Mouse (Mus musculus): Measurements from ENCODE around the gene Gnat1. TPM values are rescaled to one million over a fixed set of nuclear protein-coding genes. Genes with fewer than 3 reads are reported as not detected.

The Gnat1 gene
- total RNA-seq, 2 experiments from 2014 or later: not detected

DNA sequence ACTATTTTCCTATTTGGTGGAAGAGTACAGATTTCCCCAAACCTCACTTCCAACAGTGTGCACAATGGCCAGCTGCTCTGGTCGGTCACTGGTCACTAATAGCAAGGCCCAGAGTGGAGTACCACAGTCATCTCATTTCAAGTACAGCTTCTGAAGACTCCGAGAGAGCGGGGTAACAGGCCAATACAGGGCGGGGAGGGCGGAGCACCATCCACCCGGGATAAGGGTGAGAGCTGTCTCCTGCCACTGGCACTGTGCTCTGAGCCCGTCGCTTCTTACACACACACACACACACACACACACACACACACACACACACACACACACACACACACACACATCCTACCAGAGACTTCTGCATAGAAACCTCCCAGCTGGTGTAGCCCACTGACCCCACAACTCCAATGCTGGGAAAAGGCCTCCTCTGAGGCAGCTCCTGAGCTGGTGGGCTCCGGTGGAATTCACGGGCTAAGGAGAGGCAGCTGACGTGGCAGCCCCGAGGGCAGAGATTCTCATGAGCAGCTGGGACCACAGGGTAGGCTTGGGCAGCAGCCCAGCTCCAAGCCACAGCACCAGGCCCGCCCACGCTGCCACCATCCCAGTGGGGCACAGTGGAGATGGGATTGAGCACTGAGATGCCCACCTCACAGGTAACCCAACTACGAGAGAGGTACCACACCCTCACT, 53.2 kb downstream of the Gnat1 start:
- DNase-seq: no peak

DNA sequence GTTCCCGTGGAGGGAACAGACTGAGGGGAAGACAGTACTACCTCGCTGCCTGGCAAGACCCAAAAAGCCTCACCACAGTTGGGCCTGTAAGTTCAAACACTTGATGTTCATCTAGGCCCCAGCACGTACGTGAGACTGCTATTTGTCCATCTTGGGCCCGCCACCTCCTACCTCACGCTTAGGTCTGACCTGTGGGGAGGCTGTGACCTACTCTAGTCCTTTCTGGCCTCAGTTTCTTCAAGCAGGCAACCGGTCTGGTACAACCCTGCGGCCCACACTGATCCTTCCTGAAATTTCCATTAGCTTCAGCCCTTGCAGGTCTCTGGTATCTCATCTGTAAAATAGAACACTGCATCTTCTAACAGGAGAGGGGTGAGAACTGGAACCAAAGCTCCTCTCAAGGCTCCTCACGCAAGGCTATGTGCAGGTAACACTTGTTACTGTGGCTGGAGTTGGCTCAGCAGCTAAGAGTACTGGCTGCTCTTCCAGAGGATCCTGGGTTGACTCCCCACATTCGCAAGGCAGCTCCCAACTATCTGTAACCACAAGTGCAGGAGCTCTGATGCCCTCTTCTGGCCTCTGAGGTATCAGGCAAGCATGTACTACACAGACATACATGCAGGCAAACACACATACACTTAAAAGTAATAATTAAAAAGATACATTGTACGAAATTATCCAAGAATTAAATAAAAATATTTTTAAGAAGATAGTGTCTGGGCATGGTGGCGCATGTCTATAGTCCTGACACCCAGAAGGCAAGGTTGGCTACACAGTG, 54.0 kb downstream of the Gnat1 start:
- DNase-seq: no peak

DNA sequence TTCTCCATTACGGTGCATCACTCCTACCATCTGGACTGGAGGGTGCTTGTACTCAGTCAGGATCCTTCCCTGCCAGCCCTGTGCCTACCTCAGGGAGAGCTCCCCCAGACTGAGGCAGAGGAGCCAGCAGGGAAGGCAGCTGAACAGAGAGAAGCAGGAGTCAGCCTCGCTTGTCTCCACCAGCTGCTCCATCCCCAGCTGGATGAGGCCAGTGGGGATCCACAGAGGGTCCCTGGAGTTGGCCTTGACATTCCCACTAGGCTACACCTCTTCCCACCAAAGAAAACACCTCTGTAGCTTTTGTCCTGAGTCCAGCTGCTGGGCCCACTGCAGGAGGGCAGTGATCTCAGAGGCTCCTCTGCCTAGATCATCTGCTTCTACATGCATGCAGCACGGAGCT, 54.6 kb downstream of the Gnat1 start:
- no peak for DNase-seq

DNA sequence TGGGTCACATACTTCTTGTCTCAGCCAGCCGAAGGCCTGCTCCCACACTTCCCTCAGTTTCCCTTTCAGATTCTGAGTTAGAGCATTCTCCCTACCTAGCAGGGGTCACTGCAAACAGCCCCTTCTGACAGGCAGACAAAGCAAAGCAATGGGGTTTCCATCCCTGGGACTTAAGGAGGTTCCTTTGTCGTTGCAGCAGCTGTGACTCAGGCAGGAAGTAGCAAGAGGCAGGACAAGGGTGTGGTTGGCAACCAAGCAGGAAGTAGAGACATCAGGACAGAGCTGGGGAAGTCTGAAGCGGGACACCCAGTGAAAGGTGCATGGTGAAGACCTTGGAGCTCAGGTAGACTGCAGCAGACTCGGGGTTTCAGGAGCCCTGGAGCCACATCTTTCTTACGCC, 55.0 kb downstream of the Gnat1 start:
- no peak for DNase-seq

Other genes with a start within 250 kb of the Gnat1 start
- gene Tmem115, start 145.8 kb downstream of the Gnat1 start, total RNA-seq (2021): 10 to 100 TPM; 22.1 to 22.8 TPM
- gene Cyb561d2, start 137.5 kb downstream of the Gnat1 start, total RNA-seq (2021): 1 to 10 TPM; 6.6 to 7.2 TPM
- 10 to 100 TPM; 12.0 TPM for gene Nprl2, start 137.5 kb downstream of the Gnat1 start, total RNA-seq (2021)
- gene Zmynd10, start 132.4 kb downstream of the Gnat1 start, total RNA-seq (2021): under 1 TPM; 0.26 to 0.32 TPM
- gene Rassf1, start 128.2 kb downstream of the Gnat1 start, total RNA-seq (2021): 10 to 100 TPM; 38.8 to 39.4 TPM
- gene Tusc2, start 116.5 kb downstream of the Gnat1 start, total RNA-seq (2021): 10 to 100 TPM; 22.3 to 24.0 TPM
- 10 to 100 TPM; 43.4 to 49.7 TPM for gene Hyal2, start 111.8 kb downstream of the Gnat1 start, total RNA-seq (2021)
- 1 to 10 TPM; 3.4 to 4.7 TPM for gene Hyal1, start 102.8 kb downstream of the Gnat1 start, total RNA-seq (2021)
- gene Naa80, start 100.8 kb downstream of the Gnat1 start, total RNA-seq (2021): 10 to 100 TPM; 12.2 to 12.4 TPM
- gene Hyal3, start 98.9 kb downstream of the Gnat1 start, total RNA-seq (2021): 1 to 10 TPM in 1 of 2 experiments, under 1 TPM in 1; 0.74 to 1.1 TPM
- 10 to 100 TPM; 41.6 to 44.4 TPM for gene Ifrd2, start 92.1 kb downstream of the Gnat1 start, total RNA-seq (2021)
- gene Sema3b, start 70.5 kb downstream of the Gnat1 start, total RNA-seq (2021): 10 to 100 TPM; 16.2 to 18.8 TPM
- gene Gnai2, start 44.3 kb downstream of the Gnat1 start, total RNA-seq (2021): 100 to 1,000 TPM; 462 to 469 TPM
- gene Slc38a3, start 10.2 kb downstream of the Gnat1 start, total RNA-seq (2021): 1 to 10 TPM; 8.0 to 8.1 TPM
- 10 to 100 TPM; 18.7 to 20.9 TPM for gene Sema3f, start 30.8 kb upstream of the Gnat1 start, total RNA-seq (2021)
- gene Rbm5, start 91.3 kb upstream of the Gnat1 start, total RNA-seq (2021): 10 to 100 TPM; 65.4 to 73.1 TPM
- gene Rbm6, start 193.5 kb upstream of the Gnat1 start, total RNA-seq (2021): 10 to 100 TPM; 40.3 to 40.6 TPM
- 1 to 10 TPM; 6.1 TPM for gene Mon1a, start 208.4 kb upstream of the Gnat1 start, total RNA-seq (2021)
- gene Mst1r, start 227.2 kb upstream of the Gnat1 start, total RNA-seq (2021): 1 to 10 TPM; 2.9 to 3.1 TPM
- gene Actl11, start 248.8 kb upstream of the Gnat1 start, total RNA-seq (2021): not detected